Mouse (Mus musculus) liver, postnatal 0 days (tissue): Measurements from ENCODE around the gene Dusp10.

ENCODE experiments used
- CTCF ChIP-seq: sonication (generic); IDR thresholded peaks from 2 replicates; pipeline ENCODE4 v1.5.1; 2016; ENCODE audit warnings: antibody characterized with exemption, low read depth
- EP300 ChIP-seq: IDR thresholded peaks from 2 replicates; pipeline ENCODE4 v1.6.1; 2016; ENCODE audit warnings: antibody characterized with exemption, low read depth, mild to moderate bottlenecking

- TF ChIP-seq CTCF (no peak), EP300 (no peak)
Observed at GRCm38 (mm10) chr1:184005315-184006058, 7.6 kb upstream of the Dusp10 start.
